Comparison of ENCODE assay signal across 17 mouse cellular contexts in genomic region chr7:69585716-69586115, GRCm38 (mm10).
DNase-seq lines count a peak whose midpoint lies in the region; ATAC-seq and TF ChIP-seq lines count a peak whose summit lies in the region.
"Had no signal": no experiment of that assay in that cellular context is flagged by ENCODE, and none has a peak within 500 bp of the region (broad histone marks: within the 10 kb centered on the region; RNA-seq: fewer than 3 reads in every experiment).

No protein-coding gene starts in this region.

- peak overlapping the region; percentile 42; the same call in 1 of the 2 replicates for H3K27ac ChIP-seq in forebrain, embryonic 12.5 days
- H3K27ac ChIP-seq in forebrain, embryonic 15.5 days (replicated peaks) = no peak overlapping the region
- no peak overlapping the region for H3K27ac ChIP-seq in layer of hippocampus, adult 2 months
- H3K27ac ChIP-seq in midbrain, embryonic 14.5 days (replicated peaks; ENCODE audit: low read depth, low read length) = no peak overlapping the region
- H3K27ac ChIP-seq: gastrocnemius, adult 2 months; heart, embryonic 15.5 days; hindbrain, embryonic 14.5 days had no signal

- no peak for DNase-seq in layer of hippocampus, adult 2 months (ENCODE audit: low spot score in 2 of 2)
- DNase-seq in layer of hippocampus, adult 8-10 months (ENCODE audit: low spot score in 2 of 2) = no peak
- DNase-seq in Muller cell, postnatal 12 days (ENCODE audit: inconsistent ontology term) = peak; percentile 7
- peak; percentile 62 for DNase-seq in midbrain, embryonic 14.5 days
- DNase-seq in c-Kit-positive CD71-positive TER-119-positive erythroid progenitor cells, embryonic 14.5 days (ENCODE audit: low spot score) = no peak
- DNase-seq in layer of hippocampus, postnatal 25 days (ENCODE audit: extremely low spot score in 1 of 2, low spot score in 1 of 2) = no peak
- DNase-seq: adrenal gland, adult 2 months; cerebellum, adult 8-10 months; gastrocnemius, adult 2 months; heart, adult 11 months; liver; lung, adult 18-20 months; thymus, postnatal 4 days had no signal

- H3K9me3 ChIP-seq in forebrain, embryonic 12.5 days = no peaks in the 10 kb centered on the region
- no peaks in the 10 kb centered on the region for H3K9me3 ChIP-seq in forebrain, embryonic 15.5 days
- H3K9me3 ChIP-seq in midbrain, embryonic 14.5 days (ENCODE audit: control insufficient read depth, low read length) = no peaks in the 10 kb centered on the region
- H3K9me3 ChIP-seq: heart, embryonic 15.5 days had no signal

- no peaks in the 10 kb centered on the region for H3K36me3 ChIP-seq in forebrain, embryonic 12.5 days (replicated peaks)
- H3K36me3 ChIP-seq in forebrain, embryonic 15.5 days = no peaks in the 10 kb centered on the region
- H3K36me3 ChIP-seq in midbrain, embryonic 14.5 days (ENCODE audit: control insufficient read depth, insufficient read depth, low read length) = no peaks in the 10 kb centered on the region
- H3K36me3 ChIP-seq: heart, embryonic 15.5 days had no signal

- H3K4me1 ChIP-seq in forebrain, embryonic 12.5 days = peaks cover 20% of the 10 kb centered on the region
- H3K4me1 ChIP-seq in forebrain, embryonic 15.5 days = no peaks in the 10 kb centered on the region
- 0 out of 2 replicates have a peak, but pooled peaks cover 3% of the 10 kb centered on the region for H3K4me1 ChIP-seq in midbrain, embryonic 14.5 days (ENCODE audit: control insufficient read depth, insufficient read depth, low read length)
- H3K4me1 ChIP-seq: heart, embryonic 15.5 days had no signal

- no peak overlapping the region for H3K4me3 ChIP-seq in forebrain, embryonic 12.5 days (replicated peaks)
- no peak overlapping the region for H3K4me3 ChIP-seq in forebrain, embryonic 15.5 days
- H3K4me3 ChIP-seq in layer of hippocampus, adult 2 months = no peak overlapping the region
- H3K4me3 ChIP-seq in midbrain, embryonic 14.5 days (replicated peaks; ENCODE audit: low read depth, low read length) = no peak overlapping the region
- H3K4me3 ChIP-seq: gastrocnemius, adult 2 months; heart, embryonic 15.5 days had no signal

- 0 out of 2 replicates have a peak, but pooled peaks have one; percentile 19 for TF ChIP-seq CTCF in layer of hippocampus, adult 2 months (conservative IDR thresholded peaks at IDR 0.05)

- H3K27me3 ChIP-seq in forebrain, embryonic 12.5 days = peaks cover 3% of the 10 kb centered on the region; the same call in 1 of the 2 replicates
- no peaks in the 10 kb centered on the region for H3K27me3 ChIP-seq in forebrain, embryonic 15.5 days
- H3K27me3 ChIP-seq in midbrain, embryonic 14.5 days (ENCODE audit: control insufficient read depth, insufficient read depth, low read length) = peaks cover 3% of the 10 kb centered on the region; the same call in 1 of the 2 replicates
- H3K27me3 ChIP-seq: heart, embryonic 15.5 days had no signal

- peak; percentile 84 for ATAC-seq in forebrain, embryonic 12.5 days (ENCODE audit: low FRiP score)
- no peak for ATAC-seq in forebrain, embryonic 15.5 days (replicated peaks)
- ATAC-seq in midbrain, embryonic 14.5 days (ENCODE audit: low FRiP score, low TSS enrichment) = peak; percentile 31; the same call in 1 of the 2 replicates

- H3K9ac ChIP-seq in forebrain, embryonic 12.5 days = no peak overlapping the region
- H3K9ac ChIP-seq in forebrain, embryonic 15.5 days (replicated peaks) = no peak overlapping the region
- H3K9ac ChIP-seq in midbrain, embryonic 14.5 days (replicated peaks; ENCODE audit: low read length) = no peak overlapping the region
- H3K9ac ChIP-seq: heart, embryonic 15.5 days; hindbrain, embryonic 14.5 days had no signal

- H3K4me2 ChIP-seq in forebrain, embryonic 12.5 days = no peak overlapping the region
- H3K4me2 ChIP-seq in forebrain, embryonic 15.5 days (replicated peaks) = no peak overlapping the region
- H3K4me2 ChIP-seq in midbrain, embryonic 14.5 days (ENCODE audit: low read length) = no peak overlapping the region
- H3K4me2 ChIP-seq: heart, embryonic 15.5 days; hindbrain, embryonic 14.5 days had no signal

- 21% methylated on average over 6 of the region's 6 CpGs for WGBS in forebrain, embryonic 12.5 days
- 31% methylated on average over 6 of the region's 6 CpGs for WGBS in forebrain, embryonic 15.5 days
- WGBS in midbrain, embryonic 14.5 days = 40% methylated on average over 6 of the region's 6 CpGs

Comparison
In these comparisons a context has a peak if more than half of its experiments do, and no peak if none do; other contexts are left out.
1. DNase-seq: peak in Muller cell, postnatal 12 days (single experiment) and midbrain, embryonic 14.5 days (single experiment); none in layer of hippocampus, adult 2 months (0 of 2), layer of hippocampus, adult 8-10 months (0 of 2), c-Kit-positive CD71-positive TER-119-positive erythroid progenitor cells, embryonic 14.5 days (single experiment) and layer of hippocampus, postnatal 25 days (0 of 2).